Mouse (Mus musculus) right cerebral cortex, postnatal 36 days (tissue): Measurements from ENCODE around the gene Tcstv1.
"Not testable (repeated sequence)": the region's sequence is repeated elsewhere in the genome, so short reads cannot be mapped to it uniquely, and the experiment has no call there.

Experiments used
- DNase-seq, 2 experiments: peaks; one replicate each; pipeline ENCODE4 v3.0.0; 2022; ENCODE audit warnings: low spot score in 2 of 2, mixed read lengths in 1 of 2

Tcstv1 gene

DNA sequence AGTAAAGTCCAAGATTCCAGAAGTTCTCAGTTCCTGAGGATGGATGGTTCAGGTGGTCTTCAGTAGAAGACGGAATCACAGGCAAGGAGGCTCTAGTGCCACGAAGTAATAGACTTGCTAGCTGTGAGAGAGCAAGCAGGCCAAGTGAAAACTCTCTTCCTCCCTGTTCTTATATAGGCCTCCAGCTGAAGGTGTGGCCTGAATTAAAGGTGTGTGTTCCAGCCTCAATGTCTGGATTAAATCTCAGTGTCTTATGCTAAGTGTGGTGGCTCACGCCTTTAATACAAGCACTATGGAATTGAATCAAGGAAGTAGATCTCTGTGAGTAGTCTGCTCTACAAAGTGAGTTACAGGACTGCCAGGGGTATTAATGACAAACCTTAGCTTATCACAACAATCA, at the start of gene Tcstv1:
Gene Tcstv1 (minus strand): TSS at position 101 of the 400 bp plus-strand sequence.
- not testable (repeated sequence) for DNase-seq

DNA sequence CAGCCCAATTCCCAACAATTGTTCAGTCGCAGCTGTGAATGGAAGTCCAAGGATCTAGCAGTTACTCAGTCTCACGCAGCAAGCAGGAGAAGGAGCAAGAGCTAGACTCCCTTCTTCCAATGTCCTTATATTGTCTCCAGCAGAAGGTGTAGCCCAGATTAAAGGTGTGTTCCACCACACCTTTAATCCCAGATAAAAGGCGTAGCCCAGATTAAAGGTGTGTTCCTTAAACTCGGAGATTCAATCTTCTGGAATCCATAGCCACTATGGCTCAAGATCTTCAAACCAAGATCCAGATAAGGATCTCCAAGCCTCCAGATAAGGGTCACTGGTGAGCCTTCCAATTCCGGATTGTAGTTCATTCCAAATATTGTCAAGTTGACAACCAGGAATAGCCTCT, 34.6 kb upstream of the Tcstv1 start, which contains the start of gene Gm21761:
Gene Gm21761 (minus strand): TSS at position 101 of the 400 bp plus-strand sequence.
- not testable (repeated sequence) for DNase-seq

DNA sequence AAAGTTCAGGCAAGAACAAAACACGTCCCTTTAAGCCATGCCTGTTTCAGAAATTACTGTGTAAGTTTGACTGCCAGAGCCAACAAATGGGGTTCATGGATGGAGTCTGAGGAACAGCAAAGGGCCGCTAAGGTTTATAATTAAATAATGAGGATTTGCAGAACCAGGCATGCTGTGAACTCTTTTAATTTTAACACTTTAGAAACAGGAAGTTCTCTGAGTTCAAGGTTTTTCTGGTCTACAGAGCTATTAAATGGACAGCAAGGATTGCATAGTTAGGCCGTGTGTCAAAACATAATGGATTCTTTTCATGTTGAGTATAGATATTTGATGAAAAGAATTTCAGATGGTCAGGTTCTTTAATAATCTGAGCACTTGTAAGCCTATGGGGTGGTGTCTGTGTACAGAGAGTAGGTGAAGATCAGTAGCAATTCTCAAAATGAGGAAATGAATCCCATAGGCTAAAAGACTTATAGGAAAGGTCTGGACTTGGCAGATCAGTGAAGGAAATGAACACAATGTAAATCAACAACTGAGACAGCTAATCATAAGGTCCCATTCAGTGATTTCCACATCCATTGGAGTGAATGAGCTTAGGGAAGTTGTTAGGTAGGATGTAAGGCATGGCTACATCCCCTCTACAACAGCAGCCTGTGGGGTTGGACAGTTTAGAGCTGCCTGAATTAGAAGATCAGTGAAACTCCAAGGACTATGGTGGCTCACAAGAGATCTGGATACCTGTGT, 30.2 kb upstream of the Tcstv1 start:
- not testable (repeated sequence) for DNase-seq

DNA sequence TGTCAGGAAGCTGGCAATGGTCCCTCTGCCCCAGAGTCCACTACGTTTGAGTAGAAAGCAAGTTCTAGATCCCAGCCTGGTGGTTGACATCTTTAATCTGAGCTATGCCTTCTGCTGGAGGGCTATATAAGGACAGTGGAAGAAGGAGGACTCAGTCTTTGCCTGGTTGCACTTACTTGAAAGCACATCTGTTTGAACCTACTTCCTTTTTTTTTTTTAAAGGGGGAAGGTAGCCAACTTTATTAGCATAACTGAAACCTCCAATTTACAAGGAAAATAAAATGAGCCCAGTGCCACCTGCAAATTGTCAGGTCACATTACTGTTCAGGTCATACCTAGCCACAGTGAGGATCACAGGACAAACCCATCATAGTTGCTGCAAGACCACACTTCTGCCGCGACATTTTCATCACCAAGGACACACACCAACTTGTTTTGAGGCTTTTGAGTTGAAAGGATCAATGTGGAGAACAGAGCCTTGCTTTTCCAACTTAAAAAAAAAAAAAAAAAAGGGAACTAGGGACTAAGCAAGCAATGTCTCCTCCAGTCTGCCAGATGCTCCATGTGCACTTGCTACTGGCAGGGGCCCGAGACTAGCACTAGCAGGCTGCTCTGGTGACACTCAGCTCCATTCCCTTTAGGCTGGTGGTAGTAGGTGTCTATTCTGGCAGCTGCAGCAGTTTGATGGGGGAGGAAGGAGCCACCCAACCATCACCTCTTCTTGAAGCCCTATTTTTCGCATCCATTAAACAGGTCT, 22.6 kb upstream of the Tcstv1 start:
- DNase-seq: not testable (repeated sequence)

DNA sequence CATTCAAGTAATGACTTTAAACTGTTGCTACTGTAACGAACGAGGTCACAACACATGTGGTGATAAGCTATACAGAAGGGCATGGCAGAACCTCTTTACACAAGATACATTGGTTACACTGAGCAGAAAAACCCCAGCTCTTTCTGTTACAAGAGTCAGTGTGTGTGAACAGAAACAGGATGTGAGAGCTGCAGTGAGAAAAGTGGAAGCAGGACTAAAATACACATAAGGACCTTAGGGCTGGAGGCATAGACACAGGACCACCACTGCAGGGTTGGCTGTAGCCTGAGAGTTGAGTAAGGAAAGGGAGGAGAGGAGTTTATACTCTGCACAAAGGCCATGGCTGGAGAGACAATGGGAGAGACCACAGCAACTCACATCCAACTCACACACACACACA, 21.9 kb upstream of the Tcstv1 start:
- DNase-seq: not testable (repeated sequence)

DNA sequence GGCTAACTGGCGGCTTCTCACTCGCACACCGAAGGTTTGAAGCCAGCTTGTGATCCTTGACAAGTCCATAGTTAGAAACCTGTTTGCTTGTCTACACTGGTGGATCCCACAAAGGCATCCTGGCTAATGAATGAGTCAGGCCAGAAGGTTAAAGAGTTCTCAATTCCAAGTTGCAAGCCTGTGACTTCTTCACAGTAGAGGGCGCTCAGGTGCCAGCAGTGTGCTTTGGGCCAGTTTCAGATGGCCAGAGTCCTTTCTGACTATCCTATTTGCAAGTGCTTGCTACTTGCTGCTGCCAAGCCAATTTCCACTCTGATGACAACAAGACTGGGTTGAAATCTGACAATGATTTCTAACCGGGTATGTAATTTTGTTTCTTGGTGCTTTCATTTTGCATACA, 4.0 kb upstream of the Tcstv1 start:
- DNase-seq: not testable (repeated sequence)

DNA sequence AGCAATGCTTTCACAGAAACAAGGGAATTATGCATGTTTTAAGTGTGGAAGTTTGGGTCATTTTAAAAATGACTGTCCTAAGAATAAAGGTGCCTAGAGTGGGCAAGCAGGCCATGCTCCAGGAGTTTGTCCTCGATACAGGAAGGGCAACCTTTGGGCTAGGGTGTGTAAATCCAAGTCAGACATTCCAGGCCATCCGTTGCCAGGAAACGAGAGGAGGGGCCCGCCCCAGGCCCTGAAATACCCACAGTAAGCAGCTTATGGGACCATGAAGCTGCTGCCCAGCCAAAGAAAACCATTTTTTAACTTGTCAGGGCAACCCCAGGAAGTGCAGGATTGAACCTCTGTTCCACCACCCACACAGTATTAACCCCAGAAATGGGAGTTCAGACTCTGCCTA, 7.7 kb downstream of the Tcstv1 start:
- DNase-seq: not testable (repeated sequence)

DNA sequence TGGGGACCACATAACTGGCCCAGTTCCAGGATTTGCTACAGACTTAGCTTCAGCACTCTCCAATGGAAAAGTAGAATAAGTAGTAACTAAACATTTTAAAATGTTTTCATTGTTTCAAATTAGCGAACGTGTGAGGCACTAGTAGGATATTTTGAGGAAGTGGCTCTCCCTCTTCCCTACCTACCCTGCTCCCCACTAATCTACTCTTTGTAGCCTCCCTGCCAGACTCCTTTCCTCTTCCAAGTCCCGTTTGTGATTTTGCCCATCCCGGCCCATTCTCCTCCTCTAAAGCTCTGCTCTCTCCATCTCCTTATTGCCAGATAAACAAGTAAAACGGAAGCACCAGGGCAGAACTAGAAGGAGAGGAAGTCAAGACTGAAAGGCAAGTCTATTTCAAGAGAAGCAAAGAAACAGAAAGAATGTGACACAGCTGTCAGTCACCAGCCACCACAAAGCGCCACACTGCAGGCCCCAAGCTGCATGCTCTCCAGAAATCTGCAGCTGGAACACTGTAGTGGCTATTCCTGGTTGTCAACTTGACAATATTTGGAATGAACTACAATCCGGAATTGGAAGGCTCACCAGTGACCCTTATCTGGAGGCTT, 30.1 kb downstream of the Tcstv1 start:
- not testable (repeated sequence) for DNase-seq

DNA sequence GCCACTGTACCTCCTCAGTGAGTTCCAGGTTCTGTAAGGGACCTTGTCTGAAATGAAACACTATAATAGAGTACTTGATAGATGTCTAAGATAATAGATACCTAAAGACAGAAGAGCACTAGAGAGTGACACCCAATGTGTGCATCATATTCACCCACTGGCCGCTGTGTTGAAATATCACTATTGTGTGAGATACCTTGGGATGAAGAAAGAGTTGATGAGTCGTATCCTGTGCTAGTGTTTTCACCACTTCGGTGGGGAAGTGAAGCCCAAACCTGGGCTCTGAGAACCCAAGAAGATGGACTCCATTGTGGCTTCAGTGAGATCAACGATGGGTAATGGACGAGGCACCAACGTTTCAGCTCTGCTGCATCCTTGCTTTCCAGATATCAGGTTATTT, 32.2 kb downstream of the Tcstv1 start:
- DNase-seq: not testable (repeated sequence)
